Mouse (Mus musculus): ENCODE data around the gene Rps16. TPM values are rescaled to one million over a fixed set of nuclear protein-coding genes. Genes with fewer than 3 reads are reported as not detected.

Rps16 gene
- polyA plus RNA-seq, 1 experiment: 2,086 TPM

- Histone ChIP-seq H3K9ac (ENCODE audit: low read depth, poor library complexity, severe bottlenecking) (peak overlapping the region; percentile 22; the same call in 1 of the 2 replicates), H3K27me3 (ENCODE audit: control insufficient read depth, insufficient read depth, low read length, poor library complexity, severe bottlenecking) (no peaks in the 10 kb centered on the region)
These were observed 2.8 kb downstream of the Rps16 start for GRCm38 (mm10) chr7:28353267-28353666.

GRCm38 (mm10) chr7:28354113-28354581 is 3.7 kb downstream of the Rps16 start:
- no peak overlapping the region for H3K4me3 ChIP-seq (ENCODE audit: low read depth, low read length)
- peaks cover 3% of the 10 kb centered on the region for H3K4me1 ChIP-seq (ENCODE audit: control insufficient read depth, insufficient read depth, low read length)
- H3K36me3 ChIP-seq (ENCODE audit: control insufficient read depth, insufficient read depth, low read length, poor library complexity, severe bottlenecking): peaks cover 32% of the 10 kb centered on the region

More at GRCm38 (mm10) chr7:28353267-28353666, 2.8 kb downstream of the Rps16 start:
- Histone ChIP-seq H3K36me3 (ENCODE audit: control insufficient read depth, insufficient read depth, low read length, poor library complexity, severe bottlenecking) (peaks cover 32% of the 10 kb centered on the region), H3K4me3 (ENCODE audit: low read depth, low read length) (no peak overlapping the region), H3K9me3 (replicated peaks; ENCODE audit: control insufficient read depth, insufficient read depth, low read length, poor library complexity, severe bottlenecking) (no peaks in the 10 kb centered on the region), H3K4me1 (ENCODE audit: control insufficient read depth, insufficient read depth, low read length) (peaks cover 3% of the 10 kb centered on the region), H3K27ac (ENCODE audit: insufficient read depth, low read length) (peak overlapping the region; percentile 28; the same call in 1 of the 2 replicates)
- TF ChIP-seq POLR2A (IDR thresholded peaks at IDR 0.05; ENCODE audit: insufficient read depth, low read length) (no peak), CTCF (IDR thresholded peaks at IDR 0.05; ENCODE audit: low read depth, low read length) (no peak), EP300 (IDR thresholded peaks at IDR 0.05; ENCODE audit: insufficient read depth, low read depth, low read length) (no peak)

GRCm38 (mm10) chr7:28354596-28354995 is 4.1 kb downstream of the Rps16 start:
- H3K27me3 ChIP-seq (ENCODE audit: control insufficient read depth, insufficient read depth, low read length, poor library complexity, severe bottlenecking): no peaks in the 10 kb centered on the region
- no peak overlapping the region for H3K4me3 ChIP-seq (ENCODE audit: low read depth, low read length)
- H3K36me3 ChIP-seq (ENCODE audit: control insufficient read depth, insufficient read depth, low read length, poor library complexity, severe bottlenecking): peaks cover 32% of the 10 kb centered on the region
- no peak overlapping the region for H3K9ac ChIP-seq (ENCODE audit: low read depth, poor library complexity, severe bottlenecking)
- H3K9me3 ChIP-seq (replicated peaks; ENCODE audit: control insufficient read depth, insufficient read depth, low read length, poor library complexity, severe bottlenecking): no peaks in the 10 kb centered on the region
- no peak for TF ChIP-seq EP300 (IDR thresholded peaks at IDR 0.05; ENCODE audit: insufficient read depth, low read depth, low read length)
- TF ChIP-seq CTCF (IDR thresholded peaks at IDR 0.05; ENCODE audit: low read depth, low read length): no peak
- TF ChIP-seq POLR2A (IDR thresholded peaks at IDR 0.05; ENCODE audit: insufficient read depth, low read length): no peak
- H3K4me1 ChIP-seq (ENCODE audit: control insufficient read depth, insufficient read depth, low read length): peaks cover 3% of the 10 kb centered on the region
- no peak overlapping the region for H3K27ac ChIP-seq (ENCODE audit: insufficient read depth, low read length)

More at GRCm38 (mm10) chr7:28354113-28354581, 3.7 kb downstream of the Rps16 start:
- no peak overlapping the region for H3K27ac ChIP-seq (ENCODE audit: insufficient read depth, low read length)
- no peak overlapping the region for H3K9ac ChIP-seq (ENCODE audit: low read depth, poor library complexity, severe bottlenecking)
- no peak for TF ChIP-seq EP300 (IDR thresholded peaks at IDR 0.05; ENCODE audit: insufficient read depth, low read depth, low read length)
- no peak for TF ChIP-seq CTCF (IDR thresholded peaks at IDR 0.05; ENCODE audit: low read depth, low read length)
- no peaks in the 10 kb centered on the region for H3K27me3 ChIP-seq (ENCODE audit: control insufficient read depth, insufficient read depth, low read length, poor library complexity, severe bottlenecking)
- H3K9me3 ChIP-seq (replicated peaks; ENCODE audit: control insufficient read depth, insufficient read depth, low read length, poor library complexity, severe bottlenecking): no peaks in the 10 kb centered on the region

- Histone ChIP-seq H3K9ac (ENCODE audit: low read depth, poor library complexity, severe bottlenecking) (no peak overlapping the region), H3K4me1 (ENCODE audit: control insufficient read depth, insufficient read depth, low read length) (peaks cover 3% of the 10 kb centered on the region), H3K9me3 (replicated peaks; ENCODE audit: control insufficient read depth, insufficient read depth, low read length, poor library complexity, severe bottlenecking) (no peaks in the 10 kb centered on the region), H3K27me3 (ENCODE audit: control insufficient read depth, insufficient read depth, low read length, poor library complexity, severe bottlenecking) (no peaks in the 10 kb centered on the region), H3K4me3 (ENCODE audit: low read depth, low read length) (no peak overlapping the region), H3K27ac (ENCODE audit: insufficient read depth, low read length) (no peak overlapping the region), H3K36me3 (ENCODE audit: control insufficient read depth, insufficient read depth, low read length, poor library complexity, severe bottlenecking) (peaks cover 32% of the 10 kb centered on the region)
- TF ChIP-seq CTCF (IDR thresholded peaks at IDR 0.05; ENCODE audit: low read depth, low read length): no peak
- TF ChIP-seq POLR2A (IDR thresholded peaks at IDR 0.05; ENCODE audit: insufficient read depth, low read length): no peak
- TF ChIP-seq EP300 (IDR thresholded peaks at IDR 0.05; ENCODE audit: insufficient read depth, low read depth, low read length): no peak
These were observed 4.8 kb downstream of the Rps16 start for GRCm38 (mm10) chr7:28355221-28355620.

GRCm38 (mm10) chr7:28356981-28357380 is 6.5 kb downstream of the Rps16 start:
- Histone ChIP-seq H3K9ac (ENCODE audit: low read depth, poor library complexity, severe bottlenecking) (no peak overlapping the region), H3K4me3 (ENCODE audit: low read depth, low read length) (no peak overlapping the region), H3K27ac (ENCODE audit: insufficient read depth, low read length) (0 out of 2 replicates have a peak overlapping the region, but pooled peaks have one; percentile 20)

GRCm38 (mm10) chr7:28357984-28358383 is 7.5 kb downstream of the Rps16 start:
- H3K36me3 ChIP-seq (ENCODE audit: control insufficient read depth, insufficient read depth, low read length, poor library complexity, severe bottlenecking): peaks cover 14% of the 10 kb centered on the region
- no peaks in the 10 kb centered on the region for H3K27me3 ChIP-seq (ENCODE audit: control insufficient read depth, insufficient read depth, low read length, poor library complexity, severe bottlenecking)
- TF ChIP-seq CTCF (IDR thresholded peaks at IDR 0.05; ENCODE audit: low read depth, low read length): no peak
- TF ChIP-seq POLR2A (IDR thresholded peaks at IDR 0.05; ENCODE audit: insufficient read depth, low read length): no peak
- no peak for TF ChIP-seq EP300 (IDR thresholded peaks at IDR 0.05; ENCODE audit: insufficient read depth, low read depth, low read length)
- no peak overlapping the region for H3K27ac ChIP-seq (ENCODE audit: insufficient read depth, low read length)
- H3K9me3 ChIP-seq (replicated peaks; ENCODE audit: control insufficient read depth, insufficient read depth, low read length, poor library complexity, severe bottlenecking): no peaks in the 10 kb centered on the region
- peaks cover 3% of the 10 kb centered on the region for H3K4me1 ChIP-seq (ENCODE audit: control insufficient read depth, insufficient read depth, low read length)
- no peak overlapping the region for H3K4me3 ChIP-seq (ENCODE audit: low read depth, low read length)
- no peak overlapping the region for H3K9ac ChIP-seq (ENCODE audit: low read depth, poor library complexity, severe bottlenecking)

More at GRCm38 (mm10) chr7:28356981-28357380, 6.5 kb downstream of the Rps16 start:
- H3K27me3 ChIP-seq (ENCODE audit: control insufficient read depth, insufficient read depth, low read length, poor library complexity, severe bottlenecking): no peaks in the 10 kb centered on the region
- peaks cover 3% of the 10 kb centered on the region for H3K4me1 ChIP-seq (ENCODE audit: control insufficient read depth, insufficient read depth, low read length)
- H3K9me3 ChIP-seq (replicated peaks; ENCODE audit: control insufficient read depth, insufficient read depth, low read length, poor library complexity, severe bottlenecking): no peaks in the 10 kb centered on the region
- H3K36me3 ChIP-seq (ENCODE audit: control insufficient read depth, insufficient read depth, low read length, poor library complexity, severe bottlenecking): peaks cover 24% of the 10 kb centered on the region
- no peak for TF ChIP-seq POLR2A (IDR thresholded peaks at IDR 0.05; ENCODE audit: insufficient read depth, low read length)
- TF ChIP-seq CTCF (IDR thresholded peaks at IDR 0.05; ENCODE audit: low read depth, low read length): no peak
- no peak for TF ChIP-seq EP300 (IDR thresholded peaks at IDR 0.05; ENCODE audit: insufficient read depth, low read depth, low read length)

All from ES-Bruce4 (cell line).